Mouse (Mus musculus): ENCODE measurements around the gene Gm6899. TPM values are rescaled to one million over a fixed set of nuclear protein-coding genes. Genes with fewer than 3 reads are reported as not detected.
A peak's percentile ranks its signal among the peaks of the same experiment; 100 is the strongest.

The Gm6899 gene
- polyA plus RNA-seq (2016; fragmentation: Nextera tagmentation; extraction: Ambion mirVana) = 0.25 TPM in 1 of 2 replicates, not detected in the other

DNA sequence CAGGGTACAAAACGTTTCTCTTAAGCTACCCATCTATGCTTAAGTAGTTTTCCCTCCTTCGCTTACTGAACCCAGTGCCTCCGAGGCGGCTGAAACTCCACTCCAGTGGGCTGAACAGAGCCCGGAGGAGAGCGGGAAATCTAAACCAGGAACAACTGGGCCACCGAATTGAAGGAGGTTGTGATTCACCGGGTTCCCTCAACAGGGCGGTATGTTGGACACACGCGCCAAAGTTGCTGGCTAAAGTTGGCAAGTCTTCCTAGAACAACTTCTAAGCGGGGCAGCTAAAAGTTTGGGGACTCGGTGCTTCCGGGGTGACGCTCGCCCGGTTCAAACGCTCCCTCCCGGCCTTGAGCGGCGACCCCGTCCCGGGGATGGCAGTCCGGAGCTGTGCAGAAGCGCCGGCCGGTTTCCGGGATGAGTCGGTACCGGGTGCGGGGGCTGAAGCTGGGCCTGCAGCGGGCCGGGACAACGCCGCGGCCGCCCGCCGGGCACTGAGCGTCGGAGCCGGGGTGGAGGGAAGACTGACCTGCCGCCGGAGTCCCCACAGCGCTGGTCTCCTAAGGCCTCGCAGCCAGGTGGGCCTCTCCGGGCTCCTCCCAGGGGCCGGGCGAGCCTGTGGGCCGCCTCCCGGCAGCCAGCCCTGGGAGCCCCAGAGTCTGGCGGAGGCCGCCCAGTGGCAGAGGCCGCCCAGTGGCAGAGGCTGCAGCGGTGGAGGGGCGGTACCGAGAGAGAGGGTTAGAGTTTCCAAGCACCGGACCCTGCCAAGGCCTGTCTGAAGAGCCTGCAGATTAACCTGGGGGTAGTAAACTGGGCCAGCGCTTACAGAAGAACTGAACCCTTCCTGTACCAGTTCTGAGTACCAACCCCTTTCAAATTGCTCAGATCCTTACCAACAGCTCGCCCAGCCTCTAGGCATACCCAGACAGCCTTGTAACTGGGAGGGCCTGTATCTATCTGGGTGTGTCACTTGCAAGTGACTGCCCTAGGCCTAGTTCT, at the start of gene Gm6899, which contains the start of gene Vrk2:
TSS of gene Gm6899 (plus strand) at position 181 of the 999 bp plus-strand sequence.
TSS of gene Vrk2 (minus strand) at position 939 of the 999 bp plus-strand sequence.
- H3K27me3 ChIP-seq (replicated peaks) = no peaks in the 10 kb centered on the region
- peak within 1 kb of the TSS; percentile 95 for H3K27ac ChIP-seq
- H3K9me3 ChIP-seq (replicated peaks) = no peaks in the 10 kb centered on the region
- peak within 1 kb of the TSS; percentile 83 for H3K4me3 ChIP-seq
- WGBS (ENCODE audit: insufficient replicate concordance) = under 1% methylated on average over 60 of the region's 60 CpGs
- peak; percentile 99 for ATAC-seq
- H3K4me1 ChIP-seq = peaks cover 43% of the 10 kb centered on the region
- H3K9ac ChIP-seq = peak within 1 kb of the TSS; percentile 93
- peak within 1 kb of the TSS; percentile 77 for H3K4me2 ChIP-seq
- peaks cover 26% of the 10 kb centered on the region for H3K36me3 ChIP-seq

DNA sequence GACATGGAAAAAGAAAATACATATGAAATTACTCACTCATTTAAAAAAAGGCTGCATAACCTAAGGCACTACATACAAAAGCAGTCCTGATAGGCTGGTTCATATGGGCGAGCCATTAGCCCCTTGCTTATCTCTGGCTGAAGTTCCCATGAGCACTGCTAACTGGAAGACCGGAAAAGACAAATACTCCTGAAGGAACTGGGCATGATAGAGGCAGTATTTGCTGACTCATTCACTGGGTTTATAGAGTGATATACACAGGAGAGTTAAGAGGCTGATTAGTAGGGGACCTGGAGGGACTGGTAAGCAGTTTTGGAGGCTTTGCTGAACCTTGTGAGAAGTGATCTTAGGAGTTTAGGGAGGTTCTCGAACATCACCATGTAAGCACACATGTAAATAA, 41.5 kb upstream of the Gm6899 start:
- no peak overlapping the region for H3K4me3 ChIP-seq
- no peak overlapping the region for H3K27ac ChIP-seq
- H3K4me2 ChIP-seq = no peak overlapping the region
- WGBS (ENCODE audit: insufficient replicate concordance) = 66% methylated on average over 3 of the region's 3 CpGs
- H3K9me3 ChIP-seq (replicated peaks) = 0 out of 2 replicates have a peak, but pooled peaks cover 3% of the 10 kb centered on the region
- ATAC-seq = peak; percentile 86
- no peak overlapping the region for H3K9ac ChIP-seq
- no peaks in the 10 kb centered on the region for H3K27me3 ChIP-seq (replicated peaks)
- peaks cover 9% of the 10 kb centered on the region for H3K4me1 ChIP-seq
- peaks cover 18% of the 10 kb centered on the region for H3K36me3 ChIP-seq

DNA sequence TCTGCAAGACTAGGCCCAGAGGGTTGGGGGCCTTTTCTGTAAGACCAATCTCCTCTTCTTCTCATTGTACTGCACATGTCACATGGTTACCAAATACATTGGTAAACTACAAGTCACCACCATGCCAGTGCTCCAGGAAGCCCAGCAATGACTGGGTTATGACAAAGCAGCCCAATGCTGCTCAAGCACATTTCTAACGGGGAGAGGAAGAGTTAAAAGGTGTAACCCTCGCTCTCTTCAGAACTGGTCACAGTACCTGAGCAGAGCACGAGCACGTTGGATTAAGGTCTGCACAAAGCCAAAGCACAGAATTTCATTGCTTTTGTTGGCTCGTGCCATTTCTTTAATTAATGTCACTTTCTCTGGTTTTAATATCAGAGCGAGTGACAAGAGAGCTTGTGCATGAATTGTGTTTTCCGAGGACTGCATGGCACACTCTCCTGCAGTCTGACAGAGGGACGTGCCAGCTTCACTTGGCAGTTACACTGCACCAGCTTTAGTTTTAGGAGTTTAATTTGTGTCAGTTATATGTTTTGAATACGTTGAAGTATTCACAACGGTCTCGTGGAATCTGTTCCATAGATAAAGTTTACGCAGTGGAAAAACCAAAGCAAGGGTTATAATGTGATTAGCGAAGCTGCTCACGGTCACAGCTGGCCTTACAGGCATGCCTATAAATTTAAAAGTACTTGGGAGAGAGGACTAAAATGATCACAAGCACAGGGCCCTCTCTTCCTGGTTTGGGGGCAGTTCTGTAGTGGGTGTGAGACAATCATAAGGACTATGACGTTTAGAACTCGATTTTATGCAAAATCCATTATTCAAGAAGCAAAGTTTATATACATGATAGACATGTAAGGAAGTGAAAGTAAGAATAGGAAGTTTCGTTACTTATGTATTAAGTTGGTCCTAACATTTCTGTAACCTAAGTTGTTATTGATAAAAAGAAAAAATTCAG, 7.4 kb upstream of the Gm6899 start:
- Histone ChIP-seq H3K4me2 (no peak overlapping the region), H3K27ac (no peak overlapping the region), H3K4me1 (peaks cover 10% of the 10 kb centered on the region), H3K9ac (no peak overlapping the region), H3K9me3 (replicated peaks) (no peaks in the 10 kb centered on the region), H3K36me3 (peaks cover 42% of the 10 kb centered on the region), H3K27me3 (replicated peaks) (no peaks in the 10 kb centered on the region), H3K4me3 (no peak overlapping the region)
- 84% methylated on average over 17 of the region's 17 CpGs for WGBS (ENCODE audit: insufficient replicate concordance)
- ATAC-seq = no peak

DNA sequence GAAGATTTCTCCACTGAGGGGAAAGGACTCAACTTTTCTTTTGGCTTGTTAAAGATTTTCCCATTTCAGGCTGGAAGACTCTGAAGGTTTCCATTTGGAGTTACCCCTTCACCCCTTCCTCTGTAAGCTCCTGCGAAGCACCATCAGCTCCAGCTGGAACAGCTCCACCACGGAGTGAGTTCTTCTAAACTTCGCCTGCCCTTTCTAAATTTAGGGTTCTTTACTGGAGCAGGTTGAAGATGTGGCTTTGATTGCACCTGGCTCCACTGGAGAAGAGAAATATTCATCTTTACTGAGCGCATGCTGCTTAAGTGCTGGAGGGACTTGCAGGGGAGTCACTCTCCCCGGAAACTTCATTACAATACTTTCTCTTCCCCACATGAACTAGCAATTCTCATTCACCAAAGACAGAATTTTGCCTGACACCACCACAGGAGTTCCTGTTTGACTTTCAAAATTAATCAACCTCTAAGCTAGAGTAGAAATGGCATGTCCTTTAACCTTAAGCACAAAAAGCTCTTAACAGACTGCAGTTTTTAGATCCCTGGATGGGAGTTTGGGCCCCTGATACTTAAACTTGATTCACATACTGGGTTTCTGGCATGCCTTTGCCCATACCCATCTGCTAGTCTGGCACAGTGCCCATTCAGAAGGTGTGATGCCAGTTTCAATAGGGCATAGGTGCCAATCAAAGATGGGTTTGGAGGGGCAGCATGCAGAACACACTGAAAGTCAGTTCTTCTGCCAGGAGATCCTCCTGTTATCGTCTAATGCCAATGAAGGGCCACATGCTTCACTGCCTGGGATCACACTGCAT, 6.5 kb upstream of the Gm6899 start:
- H3K9ac ChIP-seq = no peak overlapping the region
- peaks cover 10% of the 10 kb centered on the region for H3K4me1 ChIP-seq
- H3K27me3 ChIP-seq (replicated peaks) = no peaks in the 10 kb centered on the region
- no peak overlapping the region for H3K4me2 ChIP-seq
- no peaks in the 10 kb centered on the region for H3K9me3 ChIP-seq (replicated peaks)
- WGBS (ENCODE audit: insufficient replicate concordance) = 77% methylated on average over 6 of the region's 6 CpGs
- peaks cover 49% of the 10 kb centered on the region for H3K36me3 ChIP-seq
- no peak for ATAC-seq
- peak overlapping the region; percentile 30; the same call in 1 of the 2 replicates for H3K27ac ChIP-seq
- H3K4me3 ChIP-seq = no peak overlapping the region

DNA sequence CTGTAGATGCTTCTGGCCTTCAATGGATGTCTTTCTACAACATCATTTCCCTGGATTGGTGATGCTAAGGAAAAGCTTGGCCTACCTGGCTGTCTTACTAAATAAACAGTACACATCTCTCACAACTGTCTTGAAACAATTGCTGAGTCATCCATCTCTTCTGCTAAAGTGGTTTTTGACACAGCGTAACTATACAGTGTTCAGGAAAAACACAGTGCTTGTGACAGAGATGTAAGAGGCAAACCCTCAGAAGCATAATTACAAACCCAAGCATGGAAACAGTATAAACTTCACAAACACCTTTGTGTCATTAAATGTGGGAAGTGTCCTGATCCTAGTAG, 5.9 kb upstream of the Gm6899 start:
- ATAC-seq = 0 out of 2 replicates have a peak, but pooled peaks have one; percentile 30
- peak overlapping the region; percentile 30; the same call in 1 of the 2 replicates for H3K27ac ChIP-seq

DNA sequence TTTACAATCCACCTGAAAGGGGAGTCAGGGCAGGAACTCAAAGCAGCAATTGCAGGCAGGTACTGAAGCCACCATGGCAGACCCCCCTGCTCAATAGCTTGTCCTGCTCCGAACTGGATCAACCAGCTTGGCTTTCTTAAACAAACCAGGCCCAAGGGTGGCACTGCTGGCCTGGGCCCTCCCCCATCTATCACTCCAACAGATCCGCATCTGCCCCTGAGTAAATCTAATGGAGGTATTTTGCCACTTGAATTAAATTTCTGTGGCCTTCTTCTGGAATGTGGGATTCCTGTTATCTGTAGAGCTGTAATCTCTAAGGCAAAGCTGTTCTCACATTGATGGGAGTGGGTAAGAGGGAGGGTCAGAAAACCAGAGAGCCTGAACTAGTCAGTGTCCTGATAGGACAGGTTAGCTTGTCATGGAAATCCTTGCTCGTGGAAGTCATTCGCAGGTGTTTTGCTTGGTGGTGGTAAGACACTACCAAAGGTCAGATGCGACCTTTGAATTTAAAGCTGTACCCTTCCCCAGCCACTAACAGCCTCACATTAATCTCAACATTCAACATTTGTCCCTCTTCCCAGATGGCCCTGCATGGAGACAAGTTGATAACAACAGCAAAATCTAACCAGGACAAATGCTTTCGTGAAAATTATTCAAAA, 517 bp upstream of the Gm6899 start:
- H3K4me3 ChIP-seq = peak overlapping the region; percentile 83
- peaks cover 39% of the 10 kb centered on the region for H3K4me1 ChIP-seq
- no peak for ATAC-seq
- 23% methylated on average over 6 of the region's 6 CpGs for WGBS (ENCODE audit: insufficient replicate concordance)
- H3K9me3 ChIP-seq (replicated peaks) = no peaks in the 10 kb centered on the region
- peak overlapping the region; percentile 77 for H3K4me2 ChIP-seq
- H3K36me3 ChIP-seq = peaks cover 26% of the 10 kb centered on the region
- no peaks in the 10 kb centered on the region for H3K27me3 ChIP-seq (replicated peaks)
- H3K27ac ChIP-seq = peak overlapping the region; percentile 95
- H3K9ac ChIP-seq = peak overlapping the region; percentile 93

More for the DNA sequence above, 5.9 kb upstream of the Gm6899 start:
- WGBS (ENCODE audit: insufficient replicate concordance) = 84% methylated on average over 1 of the region's 1 CpGs
- H3K36me3 ChIP-seq = peaks cover 49% of the 10 kb centered on the region
- no peak overlapping the region for H3K4me2 ChIP-seq
- H3K27me3 ChIP-seq (replicated peaks) = no peaks in the 10 kb centered on the region
- peaks cover 10% of the 10 kb centered on the region for H3K4me1 ChIP-seq
- no peak overlapping the region for H3K4me3 ChIP-seq
- H3K9ac ChIP-seq = no peak overlapping the region
- H3K9me3 ChIP-seq (replicated peaks) = no peaks in the 10 kb centered on the region

DNA sequence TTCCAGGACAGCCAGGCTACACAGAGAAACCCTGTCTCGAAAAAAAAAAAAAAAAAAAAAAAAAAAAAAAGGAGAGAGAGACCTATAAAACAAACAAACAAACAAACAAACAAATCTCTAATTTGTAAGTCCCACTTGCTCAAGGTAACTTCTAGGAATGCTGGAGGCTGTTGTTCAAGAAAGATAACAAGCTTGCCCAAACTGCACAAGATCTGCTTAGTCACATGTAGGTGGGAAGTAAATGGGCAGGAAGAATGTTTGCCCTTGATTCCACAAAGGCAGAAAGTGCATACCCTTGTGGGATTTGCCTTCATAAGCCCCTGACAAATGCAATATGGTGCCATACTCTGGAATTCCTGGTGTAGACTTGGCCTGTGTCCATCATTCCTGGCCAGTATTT, 1.4 kb downstream of the Gm6899 start:
- Histone ChIP-seq H3K4me2 (peak overlapping the region; percentile 37), H3K27ac (peak overlapping the region; percentile 80), H3K4me1 (peaks cover 52% of the 10 kb centered on the region), H3K9ac (no peak overlapping the region), H3K9me3 (replicated peaks) (no peaks in the 10 kb centered on the region), H3K27me3 (replicated peaks) (no peaks in the 10 kb centered on the region), H3K4me3 (no peak overlapping the region), H3K36me3 (peaks cover 15% of the 10 kb centered on the region)
- no peak for ATAC-seq
- WGBS (ENCODE audit: insufficient replicate concordance) = 25% methylated on average over 1 of the region's 1 CpGs

DNA sequence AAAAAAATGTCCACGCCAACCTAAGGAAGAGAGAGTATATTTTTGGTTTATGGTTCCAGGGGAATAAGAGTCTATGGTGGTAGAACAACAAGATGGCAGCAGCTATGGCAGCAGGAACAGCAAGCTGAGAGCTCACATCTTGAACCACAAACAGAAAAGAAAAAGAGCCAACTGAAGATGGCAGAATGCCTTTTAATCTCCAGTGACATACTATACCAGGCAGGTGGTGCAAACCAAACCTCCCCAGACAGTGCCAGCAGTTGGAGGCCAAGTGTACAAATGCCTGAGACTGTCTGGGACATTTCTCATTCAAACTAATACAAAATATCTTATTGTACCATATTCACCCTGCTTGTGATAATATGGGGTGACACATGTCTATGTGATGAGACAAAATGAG, 3.1 kb downstream of the Gm6899 start:
- Histone ChIP-seq H3K4me1 (peaks cover 58% of the 10 kb centered on the region), H3K27ac (peak overlapping the region; percentile 57), H3K4me3 (no peak overlapping the region), H3K9me3 (replicated peaks) (no peaks in the 10 kb centered on the region), H3K36me3 (peaks cover 2% of the 10 kb centered on the region; the same call in 1 of the 2 replicates), H3K4me2 (no peak overlapping the region), H3K9ac (no peak overlapping the region), H3K27me3 (replicated peaks) (no peaks in the 10 kb centered on the region)
- WGBS (ENCODE audit: insufficient replicate concordance) = 89% methylated on average over 1 of the region's 1 CpGs
- ATAC-seq = no peak

DNA sequence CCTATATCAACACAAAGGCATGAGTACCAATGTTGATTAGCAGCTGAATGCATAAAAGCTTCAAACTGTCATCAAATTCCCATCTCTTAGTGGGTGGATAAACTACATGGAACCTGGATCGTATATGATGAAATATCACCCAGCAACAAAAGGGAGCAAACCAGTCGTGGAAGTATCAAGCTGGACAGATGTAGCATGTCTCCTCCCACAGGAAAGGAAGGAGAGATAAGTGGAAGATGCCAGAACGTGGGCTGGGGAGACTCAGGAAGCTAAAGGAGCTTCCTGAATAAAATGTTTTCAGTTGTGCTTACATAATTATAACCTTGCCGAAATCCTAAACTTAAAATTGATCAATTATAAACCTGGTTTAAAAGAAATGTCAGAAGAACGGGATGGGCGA, 4.1 kb downstream of the Gm6899 start:
- Histone ChIP-seq H3K27me3 (replicated peaks) (no peaks in the 10 kb centered on the region), H3K4me2 (0 out of 2 replicates have a peak overlapping the region, but pooled peaks have one; percentile 15), H3K9ac (no peak overlapping the region), H3K4me3 (no peak overlapping the region), H3K27ac (peak overlapping the region; percentile 57), H3K4me1 (peaks cover 58% of the 10 kb centered on the region), H3K36me3 (no peaks in the 10 kb centered on the region), H3K9me3 (replicated peaks) (no peaks in the 10 kb centered on the region)
- 41% methylated on average over 6 of the region's 6 CpGs for WGBS (ENCODE audit: insufficient replicate concordance)
- no peak for ATAC-seq

DNA sequence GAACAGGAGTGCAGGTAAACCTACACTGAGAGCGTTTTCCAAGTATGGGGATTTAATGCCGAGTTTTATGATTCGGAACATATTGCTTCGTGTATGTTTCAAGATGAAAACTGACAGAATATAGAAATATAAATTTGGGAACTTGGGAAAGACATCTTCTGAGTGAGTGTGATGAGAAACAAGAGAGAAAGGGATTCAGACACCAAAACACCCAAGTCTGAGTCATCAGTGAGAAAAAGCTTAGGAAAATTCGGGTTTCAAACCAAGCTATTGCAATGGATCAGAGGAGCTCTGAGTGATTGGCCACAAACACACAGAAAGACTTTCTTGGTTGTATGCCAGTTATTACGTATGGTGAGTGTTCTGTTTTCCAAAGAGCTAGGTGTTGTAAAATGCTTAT, 4.7 kb downstream of the Gm6899 start:
- H3K27me3 ChIP-seq (replicated peaks) = no peaks in the 10 kb centered on the region
- H3K4me2 ChIP-seq = no peak overlapping the region
- no peaks in the 10 kb centered on the region for H3K36me3 ChIP-seq
- 72% methylated on average over 6 of the region's 6 CpGs for WGBS (ENCODE audit: insufficient replicate concordance)
- H3K9me3 ChIP-seq (replicated peaks) = no peaks in the 10 kb centered on the region
- H3K27ac ChIP-seq = peak overlapping the region; percentile 41; the same call in 1 of the 2 replicates
- H3K9ac ChIP-seq = no peak overlapping the region
- ATAC-seq = no peak
- H3K4me3 ChIP-seq = no peak overlapping the region
- H3K4me1 ChIP-seq = peaks cover 52% of the 10 kb centered on the region
